Mouse (Mus musculus): ENCODE measurements around the gene Qtrt1.
"Not testable (repeated sequence)": the region's sequence is repeated elsewhere in the genome, so short reads cannot be mapped to it uniquely, and the experiment has no call there.

The Qtrt1 gene

DNA sequence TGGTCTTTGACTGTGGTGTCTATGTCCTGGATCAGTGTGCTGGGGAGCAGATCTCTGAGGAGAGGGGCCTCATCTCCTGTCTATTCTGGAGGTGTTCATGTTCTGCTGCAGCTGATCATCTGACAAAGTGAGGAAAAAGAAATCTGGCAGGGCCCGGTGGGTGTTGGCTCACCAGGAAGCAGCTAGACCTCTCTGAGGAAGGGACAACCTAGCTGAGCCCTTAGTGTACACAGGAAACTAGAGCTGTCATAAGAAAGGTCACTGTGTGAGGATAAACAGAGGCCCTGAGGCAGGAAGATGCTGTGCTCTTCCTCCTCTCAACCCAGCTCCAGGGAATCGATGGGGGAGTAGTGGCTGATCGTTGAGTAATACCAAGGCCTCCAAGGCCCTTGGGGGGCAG is 38.6 kb downstream of the Qtrt1 start:
- DNase-seq (ENCODE audit: low spot score in 2 of 2), result no peak

DNA sequence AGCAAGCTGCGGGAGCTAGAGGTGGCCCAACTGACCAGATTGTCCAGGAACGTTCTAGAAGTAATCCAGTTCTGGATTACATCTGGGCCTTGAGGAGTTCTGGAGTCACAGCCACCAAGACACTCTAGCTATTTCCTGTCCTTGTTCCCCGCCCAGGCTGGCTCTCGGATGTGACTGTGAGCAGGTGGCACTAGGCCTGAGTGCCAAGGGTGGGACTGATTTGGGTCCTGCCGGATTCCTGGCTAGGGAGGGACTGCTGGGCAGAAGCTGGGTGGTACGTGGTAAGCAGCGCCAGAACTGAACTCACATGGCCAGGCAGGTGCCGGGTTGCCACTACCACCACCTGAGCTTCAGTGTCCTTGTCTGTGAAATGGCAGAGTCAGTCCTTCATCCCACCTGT is 39.8 kb downstream of the Qtrt1 start:
- DNase-seq (ENCODE audit: low spot score in 2 of 2), result no peak

GRCm38 (mm10) chr9:21451870-21452269 is 40.2 kb downstream of the Qtrt1 start:
- no peak for DNase-seq (ENCODE audit: low spot score in 2 of 2)

DNA sequence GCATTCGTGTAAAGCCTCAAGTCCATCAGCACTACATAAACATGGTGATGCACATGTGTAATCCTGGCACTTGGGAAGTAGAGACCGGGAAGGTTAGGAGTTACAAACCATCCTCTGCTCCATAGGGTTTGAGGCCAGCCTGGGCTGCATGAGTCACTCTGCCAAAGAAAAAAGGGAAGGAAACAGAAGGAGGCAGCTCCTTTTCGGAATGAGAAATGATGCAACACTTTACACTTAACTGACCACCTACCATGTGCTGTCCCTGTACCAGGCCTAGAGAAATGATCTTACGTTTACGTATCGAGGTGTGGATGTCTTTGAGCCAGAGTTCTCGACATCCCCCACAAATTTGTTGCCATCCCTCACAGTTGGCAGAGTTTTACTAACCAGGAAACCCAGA is 41.4 kb downstream of the Qtrt1 start:
- no peak for DNase-seq (ENCODE audit: low spot score in 2 of 2)

DNA sequence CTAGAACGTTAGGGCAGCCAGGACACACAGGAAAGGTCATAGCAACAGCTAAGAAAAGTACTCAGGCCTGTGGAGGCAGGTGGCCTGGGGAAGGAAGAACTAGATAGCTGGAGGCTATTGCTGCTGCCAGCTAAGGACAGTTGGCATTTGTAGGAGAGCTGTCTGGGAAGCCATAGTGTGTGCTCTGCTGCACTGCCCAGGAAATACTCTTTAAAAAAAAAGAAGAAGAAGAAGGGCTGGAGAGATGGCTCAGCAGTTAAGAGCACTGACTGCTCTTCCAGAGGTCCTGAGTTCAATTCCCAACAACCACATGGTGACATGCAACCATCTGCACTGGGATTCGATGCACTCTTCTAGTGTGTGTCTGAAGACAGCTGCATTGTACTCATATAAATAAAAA is 41.8 kb downstream of the Qtrt1 start:
- no peak for DNase-seq (ENCODE audit: low spot score in 2 of 2)

DNA sequence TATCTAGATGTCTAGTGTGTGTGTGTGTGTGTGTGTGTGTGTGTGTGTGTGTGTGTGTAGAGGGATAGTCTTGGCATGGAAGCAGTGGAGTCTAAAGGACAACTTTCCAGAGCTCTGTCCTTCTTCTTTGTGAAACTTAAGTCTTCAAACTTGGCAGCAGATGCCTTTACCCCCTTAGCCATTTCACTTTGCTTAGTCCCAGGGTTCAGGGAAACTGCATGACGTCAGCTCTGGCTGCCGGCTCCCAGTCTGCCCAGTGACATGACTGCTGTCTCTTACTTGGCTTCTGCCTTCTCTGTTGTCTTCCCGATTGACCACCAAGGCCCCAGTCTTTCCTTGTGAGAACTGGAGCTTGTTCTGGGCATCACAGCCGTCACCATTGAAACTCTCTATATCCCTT is 42.9 kb downstream of the Qtrt1 start:
- DNase-seq (ENCODE audit: low spot score in 2 of 2), result no peak

GRCm38 (mm10) chr9:21455103-21455770 is 43.6 kb downstream of the Qtrt1 start:
- DNase-seq (ENCODE audit: low spot score in 2 of 2), result no peak

DNA sequence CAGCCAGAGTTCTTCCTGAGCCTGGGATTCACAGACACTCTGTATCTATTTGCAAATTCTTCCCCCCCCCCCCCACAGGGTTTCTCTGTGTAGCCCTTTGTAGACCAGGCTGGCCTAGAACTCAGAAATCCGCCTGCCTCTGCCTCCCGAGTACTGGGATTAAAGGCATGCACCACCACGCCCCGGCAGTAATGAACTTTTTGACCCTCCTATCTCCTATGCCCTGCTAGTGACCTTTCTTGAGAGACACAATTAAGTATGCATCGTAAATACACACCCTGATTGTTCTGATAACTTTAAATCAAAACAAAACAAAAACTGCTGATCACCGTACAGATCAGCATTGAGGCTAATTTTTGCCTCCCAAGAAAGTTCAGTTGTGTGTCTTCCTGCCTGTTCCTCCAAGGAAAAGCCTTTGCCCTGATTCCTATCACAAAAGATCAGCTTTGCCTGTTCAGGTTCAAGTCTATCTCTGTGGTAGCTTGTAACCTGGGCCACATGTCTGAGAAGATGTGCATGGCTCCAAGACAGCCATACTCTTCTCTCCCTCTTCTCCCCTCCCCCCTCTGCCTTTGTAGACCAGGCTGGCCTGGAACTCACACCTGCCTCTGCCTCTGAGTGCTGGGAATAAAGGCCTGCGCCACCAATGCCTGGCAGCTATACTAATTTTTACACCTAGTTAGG is 44.8 kb downstream of the Qtrt1 start:
- no peak for DNase-seq (ENCODE audit: low spot score in 2 of 2)

- DNase-seq (ENCODE audit: low spot score in 2 of 2), result no peak
Measured at GRCm38 (mm10) chr9:21456930-21457634, 45.4 kb downstream of the Qtrt1 start.

DNA sequence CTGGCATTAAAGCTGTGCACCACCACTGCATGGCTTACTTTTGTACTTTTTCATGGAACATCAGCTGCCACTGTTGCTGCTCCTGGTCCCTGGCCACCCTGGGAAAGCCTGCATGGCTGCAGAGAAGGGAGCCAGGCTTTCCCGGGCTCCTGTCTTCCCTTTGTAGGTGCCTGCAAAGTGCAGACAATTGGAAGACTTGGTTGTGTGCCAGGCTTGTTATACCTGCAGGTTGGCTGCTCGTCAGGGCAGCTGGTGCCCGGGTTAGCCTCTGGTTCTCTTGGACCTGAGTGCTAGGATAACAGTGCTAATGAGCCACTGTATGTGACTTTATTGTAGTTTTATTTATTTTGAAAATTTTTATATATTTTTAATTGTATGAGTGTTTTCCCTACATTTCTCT is 47.2 kb downstream of the Qtrt1 start:
- DNase-seq (ENCODE audit: low spot score in 2 of 2), result no peak

DNA sequence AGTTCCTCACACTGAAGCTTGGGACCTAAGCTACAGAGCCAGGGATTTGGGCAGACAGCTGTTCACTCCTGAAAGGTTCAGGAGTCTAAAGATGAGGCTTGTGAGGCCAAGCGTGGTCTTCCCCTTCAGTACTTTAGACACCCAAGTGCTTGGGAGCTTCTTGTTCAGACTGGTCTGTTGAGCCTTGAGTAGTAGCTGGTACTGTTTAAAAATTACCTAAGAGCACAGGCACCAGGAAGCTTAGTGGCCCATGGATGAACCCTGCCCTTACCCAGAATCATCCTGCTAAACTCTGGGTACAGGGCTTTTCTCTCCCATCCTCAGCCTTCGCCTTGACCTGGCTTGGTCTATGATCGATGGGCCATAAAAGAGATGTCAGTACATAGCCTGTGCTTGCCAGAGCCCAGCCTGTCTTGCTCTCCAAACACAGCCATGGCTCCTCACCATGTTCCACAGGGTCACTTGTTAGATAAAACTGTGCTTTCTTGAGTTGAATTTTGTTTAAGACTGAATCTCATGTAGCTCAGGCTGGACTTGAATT is 48.8 kb downstream of the Qtrt1 start:
- DNase-seq (ENCODE audit: low spot score in 2 of 2), result no peak

- DNase-seq (ENCODE audit: low spot score in 2 of 2), result peak; percentile 31 to 41
Measured at GRCm38 (mm10) chr9:21463138-21463590, 51.5 kb downstream of the Qtrt1 start.

DNA sequence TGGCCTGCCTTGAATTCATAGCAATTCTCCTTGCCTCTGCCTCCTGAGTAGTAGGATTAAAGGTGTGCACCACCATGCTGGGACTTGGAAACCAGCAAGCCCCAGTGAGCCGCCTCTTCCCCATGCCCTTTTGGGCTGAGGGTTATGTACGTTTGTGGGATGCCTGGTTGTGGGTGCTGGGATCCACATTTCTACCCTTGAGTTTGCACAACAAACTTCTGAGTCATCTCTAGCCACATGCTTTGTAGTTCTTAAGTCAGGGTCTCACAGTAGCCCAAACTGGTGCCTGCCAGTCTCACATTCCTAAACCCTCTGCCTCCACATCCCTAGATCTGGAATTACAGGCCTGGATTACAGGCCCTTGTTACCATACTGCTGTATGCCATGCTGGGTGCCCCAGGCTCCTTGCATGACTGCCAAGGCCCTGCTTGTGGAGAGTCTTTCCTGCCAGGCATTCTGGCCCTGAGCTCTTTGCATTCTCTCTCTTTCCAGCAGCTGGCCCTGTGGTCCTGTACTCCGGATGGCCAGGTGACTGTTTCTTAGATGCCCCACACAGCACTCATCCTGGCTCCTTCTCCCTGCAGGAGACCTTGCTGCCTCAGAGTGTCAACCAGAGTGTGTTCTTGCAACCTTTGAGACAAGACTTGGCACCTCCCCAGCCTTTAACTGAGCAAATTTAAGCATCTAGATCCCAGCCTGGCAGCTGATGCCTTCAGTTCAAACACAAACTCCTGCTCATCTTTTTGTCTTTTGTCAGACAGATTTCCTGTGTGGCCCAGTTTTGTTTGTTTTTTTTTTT is 52.3 kb downstream of the Qtrt1 start:
- no peak for DNase-seq (ENCODE audit: low spot score in 2 of 2)

DNA sequence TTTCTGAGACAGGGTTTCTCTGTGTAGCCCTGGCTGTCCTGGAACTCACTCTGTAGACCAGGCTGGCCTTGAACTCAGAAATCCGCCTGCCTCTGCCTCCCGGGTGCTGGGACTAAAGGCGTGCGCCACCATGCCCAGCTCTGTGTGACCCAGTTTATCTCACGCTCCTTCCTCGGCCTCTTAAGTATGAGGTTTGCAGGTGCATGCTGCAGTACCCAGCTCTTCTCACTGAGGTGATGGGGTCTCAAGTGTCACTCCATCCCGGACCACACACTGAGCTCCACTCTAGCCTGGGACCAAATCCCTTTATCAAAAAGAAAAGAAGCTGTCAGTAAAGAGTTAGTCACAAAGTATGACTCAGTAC is 52.9 kb downstream of the Qtrt1 start:
- DNase-seq (ENCODE audit: low spot score in 2 of 2), result not testable (repeated sequence)

DNA sequence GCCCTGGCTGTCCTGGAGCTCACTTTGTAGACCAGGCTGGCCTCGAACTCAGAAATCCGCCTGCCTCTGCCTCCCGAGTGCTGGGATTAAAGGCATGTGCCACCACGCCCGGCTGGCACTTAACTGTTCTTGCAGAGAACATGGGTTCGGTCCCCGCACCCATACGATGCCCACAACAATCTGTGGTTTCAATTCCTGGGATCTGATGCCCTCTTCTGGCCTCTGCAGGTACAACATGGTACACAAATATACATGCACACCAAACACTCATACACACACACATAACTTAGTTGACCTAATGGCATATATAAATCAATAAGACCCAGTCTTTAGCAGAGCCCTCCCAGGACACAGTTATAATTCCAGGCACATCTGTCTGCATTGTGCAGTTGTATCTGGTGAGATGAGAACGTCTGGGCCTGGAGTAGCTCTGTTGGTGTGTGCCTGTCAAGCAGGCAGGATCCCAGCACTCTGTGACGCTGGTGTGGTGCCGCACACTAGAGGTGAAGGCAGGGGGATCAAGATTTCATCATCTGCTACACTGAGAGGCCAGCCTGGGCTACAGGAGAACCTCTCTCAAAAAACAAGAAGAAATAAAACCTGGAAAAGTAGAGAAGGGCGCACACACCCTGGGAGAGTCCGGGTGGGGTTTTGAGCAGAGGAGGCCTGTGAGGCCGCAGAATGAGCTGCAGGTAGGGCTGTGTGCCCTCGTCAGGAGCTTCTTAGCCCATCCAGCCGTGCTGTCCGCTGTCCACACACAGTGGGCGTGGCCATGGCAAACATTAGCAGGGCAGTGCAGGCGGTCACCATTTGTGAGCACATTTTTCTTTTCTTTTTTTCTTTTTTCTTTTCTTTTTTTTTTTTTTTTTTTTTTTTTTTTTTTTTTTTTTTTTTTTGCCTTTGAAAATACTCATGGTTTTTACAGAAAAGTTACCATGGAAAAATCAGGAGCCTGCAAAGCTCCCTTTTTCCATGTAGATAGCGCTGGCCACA is 57.7 kb downstream of the Qtrt1 start:
- DNase-seq (ENCODE audit: low spot score in 2 of 2), result no peak
